Mouse (Mus musculus) spleen, adult 2 months (tissue): Measurements from ENCODE around the gene Osbp. TPM values are rescaled to one million over a fixed set of nuclear protein-coding genes. Genes with fewer than 3 reads are reported as not detected.
"Not testable (repeated sequence)": the region's sequence is repeated elsewhere in the genome, so short reads cannot be mapped to it uniquely, and the experiment has no call there.

ENCODE experiments used
- DNase-seq, 2 experiments: peaks; one replicate each; pipeline versions ENCODE4 v3.0.0 to v3.0.0-alpha.2; 2012 to 2021; ENCODE audit warnings: low spot score in 2 of 2, low read depth in 1 of 2
- H3K27ac ChIP-seq: fragments of 200-500 bp; 2 replicates; pipeline ENCODE4 v1.5.1; 2012; ENCODE audit warnings: low read length, inconsistent platforms; ENCODE audit not compliant: insufficient read depth
- H3K27me3 ChIP-seq: fragments of 200-500 bp; 2 replicates; pipeline ENCODE4 v1.6.1; 2012; ENCODE audit warnings: mild to moderate bottlenecking, moderate library complexity, low read length, inconsistent platforms; ENCODE audit not compliant: control insufficient read depth, insufficient read depth
- H3K36me3 ChIP-seq: fragments of 200-500 bp; 2 replicates; pipeline ENCODE4 v1.6.1; 2012; ENCODE audit warnings: mild to moderate bottlenecking, low read length, inconsistent platforms; ENCODE audit not compliant: control insufficient read depth, insufficient read depth
- H3K4me1 ChIP-seq: fragments of 200-500 bp; 2 replicates; pipeline ENCODE4 v1.6.1; 2011; ENCODE audit warnings: inconsistent platforms; ENCODE audit not compliant: control insufficient read depth, insufficient read depth, insufficient read length
- H3K4me3 ChIP-seq: fragments of 200-500 bp; 2 replicates; pipeline ENCODE4 v1.5.1; 2011; ENCODE audit warnings: mild to moderate bottlenecking, inconsistent platforms; ENCODE audit not compliant: insufficient read depth, insufficient read length; ENCODE audit errors: extremely low read depth
- CTCF ChIP-seq: fragments of 200-500 bp; IDR thresholded peaks from 2 replicates; pipeline ENCODE4 v1.5.1; 2011; ENCODE audit warnings: mild to moderate bottlenecking, inconsistent platforms; ENCODE audit not compliant: insufficient read depth, insufficient read length, insufficient replicate concordance; ENCODE audit errors: extremely low read depth
- POLR2A ChIP-seq: fragments of 200-500 bp; IDR thresholded peaks from 2 replicates; pipeline ENCODE4 v1.6.1; 2011; ENCODE audit warnings: low read depth, low read length, inconsistent platforms
- WGBS: fragments of 180-500 bp; shearing (Covaris S2); methylation state at CpG from one replicate; pipeline ENCODE4 v1.1.7; 2018; 5-methylcytosine and 5-hydroxymethylcytosine counted together
- polyA plus RNA-seq: library from polyadenylated mRNA; depleted of rRNA; stranded (reverse); fragments of >200 nt; gene quantifications from 2 replicates; pipeline ENCODE4 v1.2.3, GENCODE M21; 2012

The Osbp gene
- polyA plus RNA-seq, 1 experiment, result 9.6 TPM

DNA sequence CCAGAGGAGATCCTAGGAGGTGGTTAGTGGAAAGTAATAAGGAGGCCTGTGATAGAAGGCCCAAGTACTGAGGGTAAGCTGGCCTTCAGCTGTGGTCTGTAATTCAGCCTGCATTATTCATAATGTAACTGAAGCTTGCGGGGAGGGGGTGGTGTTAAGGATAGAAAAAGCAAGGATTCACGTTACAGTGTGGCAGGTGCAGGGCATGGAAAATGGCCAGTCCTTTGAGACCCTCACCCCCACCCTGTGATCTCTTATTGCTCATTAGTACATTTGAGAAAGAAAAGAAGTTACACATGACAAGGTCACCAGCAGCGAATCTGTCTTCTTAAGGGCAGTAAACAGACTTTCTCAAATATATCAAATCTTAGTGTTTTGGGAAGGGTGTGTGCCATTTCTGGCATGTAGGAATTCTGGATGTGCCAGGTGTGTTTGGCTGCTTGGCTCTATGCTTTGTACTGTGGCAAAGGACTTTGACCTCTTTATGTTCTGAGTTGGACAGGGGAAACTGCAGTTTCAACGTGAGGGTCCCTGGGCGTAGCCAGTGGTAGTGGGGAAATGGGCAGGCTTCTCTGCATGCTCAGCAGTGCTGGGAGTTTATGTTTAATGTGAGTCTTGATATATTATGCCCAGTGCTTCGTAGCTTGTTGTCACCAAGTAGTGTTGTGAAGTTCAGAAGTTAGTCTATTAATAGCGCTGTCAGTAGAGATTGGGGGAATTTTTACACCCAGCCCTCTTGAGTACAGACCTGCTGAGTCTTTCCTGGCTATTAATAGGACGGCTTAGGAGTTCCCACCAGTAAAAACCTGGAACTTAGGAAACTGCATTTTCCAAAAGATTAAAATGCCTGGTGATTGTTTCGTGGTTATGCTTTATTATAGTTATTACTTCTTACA, 3.7 kb downstream of the Osbp start:
- no peak for DNase-seq
- Histone ChIP-seq H3K27me3 (no peaks in the 10 kb centered on the region), H3K27ac (no peak overlapping the region), H3K36me3 (peaks cover 26% of the 10 kb centered on the region), H3K4me1 (peaks cover 4% of the 10 kb centered on the region; the same call in 1 of the 2 replicates), H3K4me3 (no peak overlapping the region)
- WGBS, result 81% methylated on average over 9 of the region's 9 CpGs
- TF ChIP-seq CTCF (no peak), POLR2A (no peak)

- H3K27ac ChIP-seq, result no peak overlapping the region
- WGBS, result 74% methylated on average over 13 of the region's 13 CpGs
- peaks cover 50% of the 10 kb centered on the region for H3K36me3 ChIP-seq
Observed at GRCm38 (mm10) chr19:11973511-11974222, 7.9 kb downstream of the Osbp start.

GRCm38 (mm10) chr19:11974223-11974540, 8.4 kb downstream of the Osbp start:
- peaks cover 55% of the 10 kb centered on the region for H3K36me3 ChIP-seq
- no peak for TF ChIP-seq CTCF
- no peak for TF ChIP-seq POLR2A
- peaks cover 4% of the 10 kb centered on the region; the same call in 1 of the 2 replicates for H3K4me1 ChIP-seq
- no peaks in the 10 kb centered on the region for H3K27me3 ChIP-seq
- no peak for DNase-seq
- H3K27ac ChIP-seq, result no peak overlapping the region
- no peak overlapping the region for H3K4me3 ChIP-seq
- WGBS, result 90% methylated on average over 2 of the region's 2 CpGs

More at GRCm38 (mm10) chr19:11973511-11974222, 7.9 kb downstream of the Osbp start:
- DNase-seq, result peak in 1 of 2 experiments; percentile 13
- no peak overlapping the region for H3K4me3 ChIP-seq
- H3K27me3 ChIP-seq, result no peaks in the 10 kb centered on the region
- H3K4me1 ChIP-seq, result peaks cover 4% of the 10 kb centered on the region; the same call in 1 of the 2 replicates
- TF ChIP-seq CTCF (no peak), POLR2A (no peak)

- no peaks in the 10 kb centered on the region for H3K27me3 ChIP-seq
- no peak overlapping the region for H3K27ac ChIP-seq
- H3K36me3 ChIP-seq, result peaks cover 60% of the 10 kb centered on the region
- TF ChIP-seq CTCF (no peak), POLR2A (no peak)
- DNase-seq, result no peak
- H3K4me3 ChIP-seq, result no peak overlapping the region
- 81% methylated on average over 4 of the region's 4 CpGs for WGBS
- H3K4me1 ChIP-seq, result peaks cover 4% of the 10 kb centered on the region; the same call in 1 of the 2 replicates
Observed at GRCm38 (mm10) chr19:11975683-11976082, 9.9 kb downstream of the Osbp start.

DNA sequence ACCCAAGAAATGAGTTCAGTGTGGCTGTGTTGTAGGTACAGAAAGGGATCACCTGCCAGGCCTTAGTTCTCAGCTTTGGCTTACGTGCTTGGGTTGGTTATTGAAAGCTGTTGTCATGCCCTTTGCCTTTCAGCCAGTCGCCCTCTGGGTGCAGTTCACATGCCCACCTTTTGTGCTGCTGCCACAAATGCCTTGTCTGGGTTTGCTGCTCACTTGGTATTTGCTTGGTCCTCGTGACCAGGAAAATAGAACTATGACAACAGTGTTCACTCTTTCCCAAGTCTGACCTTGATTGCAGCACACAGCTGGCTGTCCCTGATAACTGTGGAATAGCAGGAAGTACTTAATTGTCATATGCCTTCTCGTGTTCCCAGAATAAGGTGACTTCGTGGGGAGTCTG, 11.6 kb downstream of the Osbp start:
- 79% methylated on average over 5 of the region's 5 CpGs for WGBS
- DNase-seq, result no peak
- Histone ChIP-seq H3K27ac (no peak overlapping the region), H3K4me3 (no peak overlapping the region), H3K36me3 (peaks cover 60% of the 10 kb centered on the region), H3K27me3 (no peaks in the 10 kb centered on the region), H3K4me1 (peaks cover 4% of the 10 kb centered on the region; the same call in 1 of the 2 replicates)
- TF ChIP-seq CTCF, result no peak
- TF ChIP-seq POLR2A, result no peak

- H3K36me3 ChIP-seq, result peaks cover 57% of the 10 kb centered on the region
- WGBS, result 86% methylated on average over 4 of the region's 4 CpGs
- no peak overlapping the region for H3K4me3 ChIP-seq
- H3K27me3 ChIP-seq, result no peaks in the 10 kb centered on the region
- no peak overlapping the region for H3K27ac ChIP-seq
- DNase-seq, result no peak
- TF ChIP-seq POLR2A (no peak), CTCF (no peak)
- H3K4me1 ChIP-seq, result no peaks in the 10 kb centered on the region
Observed at GRCm38 (mm10) chr19:11980471-11980870, 14.7 kb downstream of the Osbp start.

- not testable (repeated sequence) for H3K4me1 ChIP-seq, DNase-seq, H3K27me3 ChIP-seq, H3K27ac ChIP-seq, H3K4me3 ChIP-seq
- peaks cover 47% of the 10 kb centered on the region for H3K36me3 ChIP-seq
- 92% methylated on average over 5 of the region's 5 CpGs for WGBS
Observed at GRCm38 (mm10) chr19:11984614-11985013, 18.9 kb downstream of the Osbp start.
